Mouse (Mus musculus) brain, embryonic 18.5 days (tissue): ENCODE measurements around the gene Ccr1.

Experiments
- DNase-seq: peaks from one replicate; pipeline ENCODE4 v3.0.0-alpha.2; 2012; ENCODE audit warnings: low read depth, low spot score

Ccr1 gene

DNA sequence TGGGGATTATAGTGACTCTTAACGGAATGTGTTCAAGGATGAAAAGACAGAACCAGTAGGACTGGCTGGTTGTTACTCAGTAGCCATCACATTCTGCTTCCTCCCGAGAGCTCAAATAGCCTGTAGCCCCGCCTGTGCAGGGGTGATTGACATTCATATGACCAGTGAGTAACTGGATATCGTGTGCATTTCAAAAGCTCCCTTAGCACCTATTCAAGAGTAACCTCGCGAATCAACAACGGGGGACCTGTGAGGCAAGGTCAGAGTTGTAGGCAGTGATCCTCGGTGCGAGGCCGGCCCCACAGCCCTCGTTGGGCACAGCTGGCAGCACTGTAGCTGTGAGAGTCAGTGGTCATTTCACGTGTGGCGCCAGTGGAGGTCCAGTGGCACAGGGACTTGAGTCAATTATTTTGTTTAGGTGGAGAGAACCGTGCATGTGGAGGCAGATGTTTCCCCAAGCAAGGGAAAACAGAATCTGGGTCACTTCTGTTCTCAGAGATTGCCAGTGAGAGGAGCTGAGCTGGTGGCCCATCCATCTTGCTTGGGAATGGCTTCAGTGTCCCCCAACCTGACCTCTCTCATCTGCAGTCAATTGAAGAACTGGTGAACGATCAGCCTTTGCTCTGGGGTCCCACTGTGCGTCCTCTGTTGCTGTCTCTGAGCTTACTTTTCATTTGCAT lies 41.1 kb downstream of the Ccr1 start:
- no peak for DNase-seq

DNA sequence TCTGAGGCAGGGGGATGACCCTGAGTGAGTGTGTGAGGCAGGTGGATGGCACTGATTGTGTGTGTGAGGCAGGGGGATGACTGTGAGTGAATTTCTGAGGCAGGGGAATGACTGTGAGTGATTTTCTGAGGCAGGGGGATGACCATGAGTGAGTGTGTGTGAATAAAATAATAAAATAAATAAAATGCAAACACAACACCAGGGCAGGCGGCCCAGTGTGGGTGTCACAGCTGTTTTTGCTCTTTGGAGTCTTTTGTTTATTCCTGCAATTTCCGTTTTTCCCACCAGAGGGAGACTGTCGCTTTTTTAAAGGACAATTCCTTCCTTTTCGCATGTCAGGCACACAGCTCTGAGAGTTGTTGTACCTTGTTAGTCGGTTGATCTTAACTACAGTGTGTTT lies 42.5 kb downstream of the Ccr1 start:
- peak; percentile 46 for DNase-seq

GRCm38 (mm10) chr9:123925101-123925946 lies 43.2 kb downstream of the Ccr1 start:
- peak; percentile 22 for DNase-seq

- DNase-seq: peak; percentile 80
Measured at GRCm38 (mm10) chr9:123924589-123925066, 43.9 kb downstream of the Ccr1 start.

DNA sequence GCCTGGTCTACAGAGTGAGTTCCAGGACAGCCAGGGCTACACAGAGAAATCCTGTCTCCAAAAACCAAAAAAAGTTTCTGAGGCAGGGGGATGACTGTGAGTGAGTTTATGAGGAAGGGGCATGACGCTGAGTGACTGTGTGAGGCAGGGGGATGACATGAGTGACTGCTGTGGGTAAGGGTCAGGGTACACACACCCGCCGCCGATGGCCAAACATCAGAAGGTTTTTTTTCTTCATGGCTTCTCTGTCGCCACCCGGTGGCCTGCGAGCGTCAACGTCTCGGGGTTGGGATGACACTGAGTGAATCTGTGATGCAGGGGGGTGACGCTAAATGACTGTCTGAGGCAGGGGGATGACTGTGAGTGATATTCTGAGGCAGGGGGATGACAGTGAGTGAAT lies 44.5 kb downstream of the Ccr1 start:
- DNase-seq: peak; percentile 60

DNA sequence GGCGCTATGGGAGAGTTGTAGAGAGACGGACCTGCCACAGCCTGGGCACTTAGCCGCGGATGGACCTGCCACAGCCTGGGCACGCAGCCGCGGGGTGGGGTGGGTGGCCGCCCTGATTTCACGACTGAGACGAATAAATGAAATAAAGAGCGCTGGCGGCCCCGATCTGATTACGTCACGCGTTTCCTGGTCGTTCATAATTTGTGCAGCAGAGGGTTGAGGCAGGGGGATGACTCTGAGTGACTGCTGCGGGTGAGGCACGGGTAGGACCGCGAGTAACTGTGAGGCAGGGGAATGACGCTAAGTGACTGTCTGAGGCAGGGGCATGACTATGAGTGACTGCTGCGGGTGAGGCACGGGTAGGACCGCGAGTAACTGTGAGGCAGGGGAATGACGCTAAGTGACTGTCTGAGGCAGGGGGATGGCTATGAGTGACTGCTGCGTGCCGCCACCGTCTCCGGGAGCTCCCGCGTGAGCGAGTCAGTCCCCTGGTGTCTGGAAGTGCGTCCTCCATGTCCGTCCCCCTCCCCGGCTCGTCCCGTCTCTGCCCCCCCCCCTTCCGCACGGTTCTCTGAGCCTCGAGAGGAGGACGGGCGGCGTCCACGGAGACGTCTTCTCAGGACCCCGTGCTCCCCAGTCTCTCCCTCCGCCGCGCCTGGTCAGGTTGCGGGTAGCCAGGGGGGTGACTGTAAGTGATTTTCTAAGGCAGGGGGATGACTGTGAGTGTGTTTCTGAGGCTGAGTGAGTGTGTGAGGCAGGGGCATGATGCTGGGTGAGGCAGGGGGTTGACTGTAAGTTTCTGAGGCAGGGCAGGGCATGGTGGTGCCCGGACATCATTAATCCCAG lies 45.1 kb downstream of the Ccr1 start:
- DNase-seq: peak; percentile 42
